Mouse (Mus musculus): ENCODE results near the gene Caprin1.

DNA sequence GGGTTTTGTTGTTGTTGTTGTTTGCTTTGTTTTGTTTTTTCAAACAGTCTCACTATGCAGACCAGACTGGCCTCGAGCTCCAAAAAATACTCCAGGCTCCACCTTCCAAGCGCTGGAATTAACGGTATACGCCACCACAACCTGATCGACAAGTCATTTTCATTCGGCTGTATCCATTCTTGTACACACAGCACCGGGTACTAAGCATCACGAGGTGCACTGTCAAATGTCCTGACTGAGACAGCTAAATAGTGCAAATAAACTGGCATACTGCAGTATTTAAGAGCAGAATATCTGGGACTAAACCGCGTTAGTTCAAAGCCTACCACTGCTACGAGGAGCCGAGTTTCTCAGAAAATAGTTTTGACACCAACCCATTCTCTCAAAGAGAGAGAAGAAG, 37.0 kb downstream of the Caprin1 start:
- no peak for TF ChIP-seq EP300 (IDR thresholded peaks at IDR 0.05; ENCODE audit: low read depth)
- no peak for TF ChIP-seq CTCF (IDR thresholded peaks at IDR 0.05; ENCODE audit: low read depth)
